Mouse (Mus musculus) forebrain, embryonic 11.5 days (tissue): ENCODE data around the gene Snai3. TPM values are rescaled to one million over a fixed set of nuclear protein-coding genes. Genes with fewer than 3 reads are reported as not detected.

Experiments used
- ATAC-seq: fragments of 200-750 bp; cut with Nextera tagmentation; replicated peaks from 2 replicates; pipeline ENCODE4 v1.8.0; 2017; ENCODE audit warnings: moderate TSS enrichment; ENCODE audit not compliant: low FRiP score
- DNase-seq: peaks from one replicate; pipeline ENCODE4 v3.0.0-alpha.2; 2017; ENCODE audit warnings: low spot score
- H3K27ac ChIP-seq: fragments of 300-500 bp; sonication (generic); 2 replicates; pipeline ENCODE4 v1.5.1; 2014; ENCODE audit warnings: low read depth, low read length
- H3K27me3 ChIP-seq: fragments of 300-500 bp; sonication (generic); 2 replicates; pipeline ENCODE4 v1.6.1; 2014; ENCODE audit warnings: mild to moderate bottlenecking, low read length, mixed read lengths; ENCODE audit not compliant: control insufficient read depth, insufficient read depth
- H3K36me3 ChIP-seq: fragments of 300-500 bp; sonication (generic); 2 replicates; pipeline ENCODE4 v1.6.1; 2014; ENCODE audit warnings: mild to moderate bottlenecking, low read length, moderate library complexity, mixed read lengths; ENCODE audit not compliant: control insufficient read depth, insufficient read depth
- H3K4me1 ChIP-seq: fragments of 300-500 bp; sonication (generic); replicated peaks from 2 replicates; pipeline ENCODE4 v1.6.1; 2014; ENCODE audit warnings: low read length, mixed read lengths; ENCODE audit not compliant: control insufficient read depth, insufficient read depth
- H3K4me2 ChIP-seq: fragments of 300-500 bp; sonication (generic); 2 replicates; pipeline ENCODE4 v1.6.1; 2014; ENCODE audit warnings: low read depth, mild to moderate bottlenecking, low read length, moderate library complexity, mixed read lengths; ENCODE audit not compliant: severe bottlenecking
- H3K4me3 ChIP-seq: fragments of 300-500 bp; sonication (generic); 2 replicates; pipeline ENCODE4 v1.5.1; 2014; ENCODE audit warnings: low read depth, low read length
- H3K9ac ChIP-seq: fragments of 300-500 bp; sonication (generic); 2 replicates; pipeline ENCODE4 v1.6.1; 2014; ENCODE audit warnings: low read length
- H3K9me3 ChIP-seq: fragments of 300-500 bp; sonication (generic); 2 replicates; pipeline ENCODE4 v1.6.1; 2016; ENCODE audit warnings: low read length, mixed read lengths; ENCODE audit not compliant: control insufficient read depth
- WGBS: fragments of 180-500 bp; shearing (Covaris S2); extraction: QIAGEN DNeasy Blood & Tissue Kit; methylation state at CpG from one replicate; pipeline ENCODE4 v1.1.7; 2014; 5-methylcytosine and 5-hydroxymethylcytosine counted together
- polyA plus RNA-seq: library from polyadenylated mRNA; unstranded; fragments of >200 nt; fragmentation: Nextera tagmentation; extraction: Ambion mirVana; gene quantifications from 2 replicates; pipeline ENCODE4 v1.2.1, GENCODE M21; 2014

Gene Snai3
- polyA plus RNA-seq, result 0.37 TPM in 1 of 2 replicates, not detected in the other

DNA sequence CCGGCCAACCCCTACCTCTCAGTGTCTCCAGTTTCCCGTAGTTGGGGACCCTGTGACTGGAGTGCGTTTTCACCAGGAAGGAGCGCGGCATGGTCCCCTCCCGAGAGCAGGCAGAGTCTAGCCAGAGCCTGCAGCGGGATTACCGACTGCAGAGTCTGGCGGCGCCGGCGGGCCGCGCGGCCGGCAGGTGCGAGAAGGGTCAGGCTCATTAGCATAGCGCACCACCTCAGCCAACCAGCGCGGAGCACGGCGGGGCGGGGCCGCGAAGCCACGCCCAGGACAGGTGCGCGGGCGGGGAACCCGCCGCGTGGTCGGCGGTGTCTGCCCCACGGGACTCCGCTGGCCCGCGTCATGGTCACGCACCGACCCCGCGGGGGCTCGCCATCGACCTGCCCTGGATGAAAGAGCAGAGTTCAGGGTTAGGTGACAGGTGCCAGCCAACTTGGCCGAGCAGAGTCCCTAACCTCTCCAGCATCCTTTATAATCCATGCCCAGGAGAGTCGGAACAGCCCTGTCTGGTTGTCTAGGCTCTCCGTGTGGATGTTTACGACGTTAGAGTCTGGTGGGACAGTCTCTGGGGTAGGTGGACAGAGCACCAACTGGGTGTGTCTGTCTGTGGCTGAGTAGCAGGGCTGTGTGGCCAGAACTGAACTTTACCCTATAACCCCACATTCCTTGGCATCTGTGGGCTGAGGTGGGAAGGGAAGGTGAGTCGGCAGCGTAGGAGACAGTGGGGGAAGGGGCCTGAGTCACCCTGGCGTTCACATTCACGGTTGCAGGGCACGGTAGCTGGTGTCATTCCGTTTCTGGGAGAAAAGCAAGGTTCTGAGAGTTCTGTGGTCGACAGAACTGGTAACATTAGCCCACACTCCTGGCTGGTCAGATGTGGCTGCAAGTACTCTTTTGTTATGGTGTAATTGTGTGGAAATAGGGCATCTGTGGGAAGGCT, at the start of gene Snai3:
Snai3 (minus strand) TSS at position 210 of the 949 bp plus-strand sequence.
- 3% methylated on average over 53 of the region's 56 CpGs for WGBS
- peaks cover 7% of the 10 kb centered on the region for H3K4me1 ChIP-seq
- peak within 1 kb of the TSS; percentile 24 for H3K4me3 ChIP-seq
- peak; percentile 73 for ATAC-seq
- H3K27ac ChIP-seq, result no peak within 1 kb of the TSS
- peak within 1 kb of the TSS; percentile 43 for H3K9ac ChIP-seq
- H3K9me3 ChIP-seq, result no peaks in the 10 kb centered on the region
- peak within 1 kb of the TSS; percentile 50 for H3K4me2 ChIP-seq
- no peaks in the 10 kb centered on the region for H3K36me3 ChIP-seq
- H3K27me3 ChIP-seq, result peaks cover 29% of the 10 kb centered on the region
- peak; percentile 69 for DNase-seq

DNA sequence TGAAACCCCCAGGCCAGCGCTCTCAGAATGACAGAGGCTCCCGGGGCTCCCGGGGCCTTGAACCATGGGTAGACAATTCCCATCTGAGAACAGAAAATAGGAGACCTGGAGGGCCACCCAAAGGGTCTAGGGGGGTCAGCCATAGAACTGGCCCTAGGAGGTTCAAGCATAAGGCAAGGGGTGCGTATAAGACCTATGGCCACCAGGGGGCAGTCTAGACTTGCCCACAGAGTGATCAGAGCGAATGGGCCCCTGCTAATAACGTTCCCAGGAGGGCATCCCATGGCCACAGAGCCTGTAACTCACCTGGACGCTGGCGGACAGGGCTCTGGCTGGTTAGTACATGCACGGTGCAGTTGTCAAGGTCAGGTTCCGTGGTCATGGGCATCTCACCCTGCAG, 40.3 kb upstream of the Snai3 start:
- DNase-seq, result peak; percentile 85
- H3K9me3 ChIP-seq, result no peaks in the 10 kb centered on the region
- WGBS, result 40% methylated on average over 10 of the region's 10 CpGs
- 0 out of 2 replicates have a peak, but pooled peaks have one; percentile 56 for ATAC-seq
- no peaks in the 10 kb centered on the region for H3K27me3 ChIP-seq
- no peak overlapping the region for H3K4me2 ChIP-seq
- no peaks in the 10 kb centered on the region for H3K36me3 ChIP-seq
- H3K4me1 ChIP-seq, result no peaks in the 10 kb centered on the region; the same call in 1 of the 2 replicates
- H3K27ac ChIP-seq, result no peak overlapping the region
- H3K9ac ChIP-seq, result no peak overlapping the region
- no peak overlapping the region for H3K4me3 ChIP-seq

DNA sequence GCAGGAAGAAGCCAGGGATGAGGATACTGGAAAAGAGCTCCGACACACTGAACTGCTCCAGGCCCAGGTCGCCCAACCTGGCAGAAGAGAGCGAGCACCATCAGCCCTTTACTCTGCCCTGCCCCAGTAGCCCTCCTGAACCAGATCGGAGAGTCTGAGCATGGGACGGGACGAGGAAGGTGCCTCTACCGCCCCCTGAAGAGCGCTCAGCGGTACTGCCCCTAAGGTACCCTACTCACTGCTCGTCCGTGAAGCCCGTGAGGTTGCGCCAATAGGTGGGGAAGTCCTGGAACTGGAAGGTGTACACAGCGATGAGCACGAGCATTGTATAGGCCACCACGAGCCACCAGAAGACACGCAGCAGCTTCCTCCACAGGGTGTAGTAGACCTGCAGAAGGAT, 37.4 kb upstream of the Snai3 start:
- DNase-seq, result no peak
- Histone ChIP-seq H3K4me2 (no peak overlapping the region), H3K9me3 (no peaks in the 10 kb centered on the region), H3K27ac (no peak overlapping the region), H3K36me3 (no peaks in the 10 kb centered on the region), H3K9ac (no peak overlapping the region), H3K27me3 (no peaks in the 10 kb centered on the region), H3K4me1 (no peaks in the 10 kb centered on the region), H3K4me3 (no peak overlapping the region)
- 73% methylated on average over 17 of the region's 17 CpGs for WGBS
- ATAC-seq, result no peak

DNA sequence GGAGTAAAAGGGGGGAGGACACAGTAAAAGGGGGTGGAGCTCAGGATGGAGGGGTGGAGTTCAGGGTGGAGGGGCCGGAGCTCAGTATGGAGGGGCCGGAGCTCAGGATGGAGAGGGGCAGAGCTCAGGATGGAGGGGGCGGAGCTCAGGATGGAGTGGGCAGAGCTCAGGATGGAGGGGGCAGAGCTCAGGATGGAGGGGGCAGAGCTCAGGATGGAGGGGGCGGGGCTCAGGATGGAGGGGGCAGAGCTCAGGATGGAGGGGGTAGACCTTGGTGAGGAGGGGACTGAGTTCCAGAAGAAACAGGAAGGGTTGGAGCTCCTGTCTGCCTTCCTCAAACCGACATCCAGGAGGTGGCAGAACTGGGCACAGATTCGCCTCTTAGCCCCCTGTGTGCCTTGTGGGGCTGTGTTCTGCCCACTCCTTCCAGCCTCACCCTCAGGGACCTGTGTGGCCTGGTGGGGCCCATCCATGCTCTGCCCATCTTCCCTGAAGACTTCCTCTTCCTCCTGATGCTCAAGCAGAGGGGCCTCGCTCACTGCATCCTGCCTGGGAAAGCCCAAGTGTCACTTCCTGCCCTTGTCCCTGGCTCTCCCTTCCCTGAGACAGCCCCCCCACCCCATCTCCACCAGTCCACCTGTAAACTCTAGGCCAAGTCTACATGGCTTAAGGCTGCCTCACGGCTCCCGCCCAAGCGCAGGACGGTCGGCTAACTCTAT, 36.6 kb upstream of the Snai3 start:
- ATAC-seq (no peak), DNase-seq (no peak)
- Histone ChIP-seq H3K4me2 (no peak overlapping the region), H3K9me3 (no peaks in the 10 kb centered on the region), H3K27me3 (no peaks in the 10 kb centered on the region), H3K27ac (no peak overlapping the region), H3K9ac (no peak overlapping the region), H3K36me3 (no peaks in the 10 kb centered on the region), H3K4me1 (no peaks in the 10 kb centered on the region), H3K4me3 (no peak overlapping the region)
- 89% methylated on average over 12 of the region's 12 CpGs for WGBS

DNA sequence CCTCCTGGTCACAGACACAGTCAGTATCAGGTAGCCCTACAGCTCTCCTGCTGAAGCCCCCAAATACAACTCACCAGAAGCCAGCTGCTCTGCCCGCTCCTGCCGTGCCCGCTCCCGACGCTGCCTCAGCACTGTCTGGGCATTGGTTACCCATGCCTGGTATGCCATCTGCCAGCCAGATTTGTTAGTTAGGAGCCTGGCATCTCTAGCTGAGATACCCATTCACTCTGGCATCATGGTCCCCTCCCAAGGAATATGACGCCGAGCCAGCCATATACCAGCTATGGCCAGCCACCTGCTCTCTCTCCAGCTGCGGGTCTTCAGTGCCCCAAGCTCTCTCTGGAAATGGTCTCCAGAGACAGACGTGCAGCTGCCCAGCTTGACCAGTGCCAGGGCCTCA, 27.9 kb upstream of the Snai3 start:
- H3K27me3 ChIP-seq, result no peaks in the 10 kb centered on the region
- no peak overlapping the region for H3K4me3 ChIP-seq
- 93% methylated on average over 9 of the region's 9 CpGs for WGBS
- DNase-seq (no peak), ATAC-seq (no peak)
- no peaks in the 10 kb centered on the region for H3K9me3 ChIP-seq
- H3K4me1 ChIP-seq, result no peaks in the 10 kb centered on the region
- H3K27ac ChIP-seq, result no peak overlapping the region
- H3K9ac ChIP-seq, result no peak overlapping the region
- H3K36me3 ChIP-seq, result peaks cover 7% of the 10 kb centered on the region
- H3K4me2 ChIP-seq, result no peak overlapping the region

DNA sequence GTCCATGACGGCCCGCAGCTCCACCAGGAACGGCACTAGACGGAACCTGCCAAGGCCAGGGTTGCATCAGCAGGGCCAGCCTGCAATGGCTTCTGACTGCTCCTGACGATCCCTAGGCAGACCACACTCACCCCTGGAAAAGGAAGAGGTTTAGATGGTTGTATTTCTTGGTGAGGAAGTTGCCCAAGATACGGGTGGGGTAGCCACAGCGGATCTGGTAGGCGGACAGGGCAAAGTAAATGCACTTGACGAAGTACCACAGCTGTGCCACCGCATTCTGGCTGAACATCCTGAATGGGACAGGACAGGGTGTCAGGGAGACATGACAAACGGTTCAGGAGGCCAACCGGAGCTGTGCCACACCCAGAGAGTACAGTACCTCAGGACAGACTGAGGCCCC, 24.3 kb upstream of the Snai3 start:
- H3K27me3 ChIP-seq, result no peaks in the 10 kb centered on the region
- no peak for DNase-seq
- H3K27ac ChIP-seq, result no peak overlapping the region
- no peak overlapping the region for H3K4me2 ChIP-seq
- ATAC-seq, result no peak
- no peaks in the 10 kb centered on the region for H3K4me1 ChIP-seq
- no peak overlapping the region for H3K4me3 ChIP-seq
- WGBS, result 93% methylated on average over 12 of the region's 12 CpGs
- no peaks in the 10 kb centered on the region for H3K9me3 ChIP-seq
- peaks cover 9% of the 10 kb centered on the region for H3K36me3 ChIP-seq
- H3K9ac ChIP-seq, result no peak overlapping the region

DNA sequence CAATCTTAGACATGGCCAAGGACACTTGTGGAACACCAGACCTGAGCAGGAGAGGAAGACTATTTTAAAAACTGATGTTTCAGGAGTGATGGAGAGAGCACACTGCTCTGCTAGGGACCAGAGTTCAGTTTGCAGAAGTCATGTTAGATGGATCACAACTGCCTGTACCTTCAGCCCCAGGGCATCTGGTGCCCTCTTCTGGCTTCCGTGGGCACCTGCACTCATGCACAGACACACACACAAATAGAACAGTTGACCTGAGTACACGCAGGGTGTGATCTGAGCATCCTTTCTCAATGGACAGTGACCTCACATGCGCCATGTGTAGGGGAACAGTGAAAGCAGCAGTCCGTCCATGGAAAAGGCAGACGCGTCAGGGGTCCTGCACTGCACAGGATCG, 23.3 kb upstream of the Snai3 start:
- 96% methylated on average over 7 of the region's 7 CpGs for WGBS
- ATAC-seq (no peak), DNase-seq (no peak)
- no peaks in the 10 kb centered on the region for H3K4me1 ChIP-seq
- no peak overlapping the region for H3K27ac ChIP-seq
- H3K4me2 ChIP-seq, result no peak overlapping the region
- H3K36me3 ChIP-seq, result peaks cover 9% of the 10 kb centered on the region
- no peak overlapping the region for H3K9ac ChIP-seq
- H3K4me3 ChIP-seq, result no peak overlapping the region
- no peaks in the 10 kb centered on the region for H3K27me3 ChIP-seq
- H3K9me3 ChIP-seq, result no peaks in the 10 kb centered on the region

DNA sequence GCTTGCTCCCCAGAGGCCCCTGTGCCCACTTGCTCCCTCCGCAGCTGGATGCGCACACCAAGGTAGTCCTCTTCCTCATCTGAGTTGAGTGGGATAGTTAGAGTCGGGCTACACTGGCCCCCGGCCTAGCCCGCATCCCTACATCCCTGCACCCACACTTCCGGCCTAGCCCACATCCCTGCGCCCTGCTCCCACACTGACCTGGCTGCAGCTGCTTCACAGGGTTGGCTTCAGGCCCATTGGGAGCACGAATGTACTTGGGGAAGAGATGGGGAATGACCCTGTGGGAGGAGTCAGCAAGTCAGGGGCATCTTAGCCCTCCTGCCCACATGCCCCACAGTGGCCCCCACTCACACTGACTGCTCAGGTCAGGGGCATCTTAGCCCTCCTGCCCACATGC, 21.9 kb upstream of the Snai3 start:
- no peak overlapping the region for H3K9ac ChIP-seq
- ATAC-seq (no peak), DNase-seq (no peak)
- H3K36me3 ChIP-seq, result peaks cover 9% of the 10 kb centered on the region
- H3K27me3 ChIP-seq, result no peaks in the 10 kb centered on the region
- no peak overlapping the region for H3K4me2 ChIP-seq
- no peaks in the 10 kb centered on the region for H3K9me3 ChIP-seq
- H3K4me3 ChIP-seq, result no peak overlapping the region
- no peak overlapping the region for H3K27ac ChIP-seq
- WGBS, result 96% methylated on average over 8 of the region's 8 CpGs
- H3K4me1 ChIP-seq, result no peaks in the 10 kb centered on the region
